Mouse (Mus musculus) liver, embryonic 16.5 days (tissue): ENCODE results near the gene Mical2. TPM values are rescaled to one million over a fixed set of nuclear protein-coding genes. Genes with fewer than 3 reads are reported as not detected.

Source experiments
- ATAC-seq: fragments of 200-750 bp; cut with Nextera tagmentation; 2 replicates; pipeline ENCODE4 v1.8.0; 2017; ENCODE audit warnings: low read depth, mild to moderate bottlenecking, moderate number of reproducible peaks, moderate library complexity
- H3K27ac ChIP-seq: fragments of 300-500 bp; sonication (generic); 2 replicates; pipeline ENCODE4 v1.5.1; 2014; ENCODE audit warnings: mild to moderate bottlenecking, low read length
- H3K27me3 ChIP-seq: fragments of 300-500 bp; sonication (generic); 2 replicates; pipeline ENCODE4 v1.6.1; 2014; ENCODE audit warnings: low read depth, low read length, mixed read lengths; ENCODE audit not compliant: control insufficient read depth, insufficient read depth
- H3K36me3 ChIP-seq: fragments of 300-500 bp; sonication (generic); 2 replicates; pipeline ENCODE4 v1.6.1; 2014; ENCODE audit warnings: mild to moderate bottlenecking; ENCODE audit not compliant: control insufficient read depth, insufficient read depth
- H3K4me1 ChIP-seq: fragments of 300-500 bp; sonication (generic); 2 replicates; pipeline ENCODE4 v1.6.1; 2014; ENCODE audit warnings: low read depth, low read length, mixed read lengths; ENCODE audit not compliant: control insufficient read depth
- H3K4me2 ChIP-seq: fragments of 300-500 bp; sonication (generic); 2 replicates; pipeline ENCODE4 v1.6.1; 2014; ENCODE audit warnings: low read depth, low read length, mixed read lengths
- H3K4me3 ChIP-seq: fragments of 300-500 bp; sonication (generic); 2 replicates; pipeline ENCODE4 v1.5.1; 2014; ENCODE audit warnings: low read depth, mild to moderate bottlenecking, low read length
- H3K9ac ChIP-seq: fragments of 300-500 bp; sonication (generic); 2 replicates; pipeline ENCODE4 v1.6.1; 2014; ENCODE audit warnings: low read depth, low read length
- H3K9me3 ChIP-seq: fragments of 300-500 bp; sonication (generic); replicated peaks from 2 replicates; pipeline ENCODE4 v1.6.1; 2016; ENCODE audit warnings: low read length; ENCODE audit not compliant: control insufficient read depth
- WGBS: fragments of 180-500 bp; shearing (Covaris S2); extraction: QIAGEN DNeasy Blood & Tissue Kit; methylation state at CpG from one replicate; pipeline ENCODE4 v1.1.7; 2014; ENCODE audit not compliant: insufficient replicate concordance; 5-methylcytosine and 5-hydroxymethylcytosine counted together
- polyA plus RNA-seq: library from polyadenylated mRNA; unstranded; fragments of >200 nt; fragmentation: Nextera tagmentation; extraction: Ambion mirVana; gene quantifications from 2 replicates; pipeline ENCODE4 v1.2.1, GENCODE M21; 2015

The Mical2 gene
- polyA plus RNA-seq, 1 experiment from 2014 or later = 1.9 TPM

DNA sequence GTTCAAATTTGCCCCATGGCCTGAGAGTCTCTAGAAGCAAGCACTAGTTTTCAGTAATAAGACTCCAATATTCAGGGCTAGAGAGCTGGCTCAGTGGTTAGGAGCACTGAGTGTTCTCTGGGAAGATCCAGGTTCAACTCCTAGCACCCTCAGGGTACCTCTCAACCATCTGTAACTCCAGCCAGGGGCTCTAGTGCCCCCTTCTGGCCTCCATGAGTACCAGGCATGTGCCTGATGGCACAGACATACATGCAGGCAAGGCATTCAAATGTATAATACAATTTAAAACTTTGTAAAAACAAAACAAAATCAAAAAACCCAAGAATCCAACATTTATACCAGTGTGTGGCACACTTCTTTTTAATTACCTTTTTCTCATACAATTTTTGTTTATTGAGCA is 75.4 kb downstream of the Mical2 start:
- Histone ChIP-seq H3K4me1 (no peaks in the 10 kb centered on the region; the same call in none of the 2 replicates), H3K4me3 (no peak overlapping the region), H3K36me3 (no peaks in the 10 kb centered on the region), H3K9ac (no peak overlapping the region), H3K4me2 (no peak overlapping the region), H3K27me3 (no peaks in the 10 kb centered on the region), H3K27ac (no peak overlapping the region), H3K9me3 (no peaks in the 10 kb centered on the region)
- ATAC-seq = no peak

DNA sequence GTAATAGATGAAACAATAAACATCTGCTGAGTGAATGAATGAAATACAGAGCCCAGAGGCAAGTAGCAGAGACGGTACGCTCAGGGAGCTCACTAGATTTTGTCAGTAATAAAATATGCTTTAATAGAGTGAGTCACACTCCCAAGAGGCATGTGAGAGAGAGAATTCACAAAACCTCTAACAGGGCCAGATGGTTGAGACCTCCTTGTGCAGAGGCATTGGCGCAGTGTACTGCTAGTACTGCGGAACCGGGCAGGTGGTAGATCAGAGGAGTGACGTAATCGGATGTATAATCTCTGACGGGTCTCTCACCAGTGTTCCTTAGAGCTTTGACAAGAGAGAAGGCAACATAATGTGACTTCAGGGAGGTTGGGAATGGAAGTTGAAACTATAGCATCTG is 78.7 kb downstream of the Mical2 start:
- H3K4me2 ChIP-seq = no peak overlapping the region
- no peak overlapping the region for H3K4me3 ChIP-seq
- no peak for ATAC-seq
- H3K4me1 ChIP-seq = no peaks in the 10 kb centered on the region; the same call in none of the 2 replicates
- H3K9ac ChIP-seq = no peak overlapping the region
- H3K9me3 ChIP-seq = no peaks in the 10 kb centered on the region
- H3K27me3 ChIP-seq = no peaks in the 10 kb centered on the region
- no peak overlapping the region for H3K27ac ChIP-seq
- 79% methylated on average over 8 of the region's 8 CpGs for WGBS
- H3K36me3 ChIP-seq = no peaks in the 10 kb centered on the region

DNA sequence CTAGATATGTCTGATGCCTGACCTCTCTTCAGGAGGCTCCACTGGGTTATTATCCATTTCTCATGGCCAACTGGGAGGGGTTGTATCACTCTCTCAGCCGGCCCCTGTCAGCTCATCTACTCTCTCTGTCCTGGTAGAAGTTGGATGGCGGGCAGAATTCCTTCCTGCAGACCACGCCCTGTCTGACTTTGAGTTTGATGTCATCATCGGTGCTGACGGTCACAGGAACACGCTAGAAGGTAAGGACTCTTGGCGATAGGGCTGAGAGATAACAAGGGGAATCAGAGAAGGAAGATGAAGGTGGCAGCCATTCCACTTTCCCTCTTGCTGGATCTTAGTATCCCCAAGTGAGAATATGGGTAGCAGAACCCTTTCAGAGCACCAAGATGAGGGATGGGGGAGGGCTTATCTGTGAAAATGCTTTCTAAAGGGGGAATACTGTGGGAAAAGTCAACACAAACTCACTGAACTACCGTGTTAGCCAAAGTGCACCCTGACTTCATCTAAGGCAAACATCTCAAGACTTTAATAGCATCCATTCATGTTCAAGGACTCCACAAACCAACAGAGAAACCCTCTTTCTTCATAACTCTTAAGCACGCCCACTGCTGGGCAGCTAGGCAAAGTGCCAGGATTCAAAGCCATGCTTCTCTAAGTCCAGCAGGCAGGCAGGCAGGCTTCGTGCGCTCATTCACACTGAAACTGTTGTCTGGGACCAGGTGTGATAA is 83.8 kb downstream of the Mical2 start:
- Histone ChIP-seq H3K9me3 (no peaks in the 10 kb centered on the region), H3K27me3 (no peaks in the 10 kb centered on the region), H3K4me2 (no peak overlapping the region), H3K4me1 (no peaks in the 10 kb centered on the region), H3K9ac (no peak overlapping the region), H3K27ac (no peak overlapping the region), H3K4me3 (no peak overlapping the region), H3K36me3 (no peaks in the 10 kb centered on the region)
- ATAC-seq = no peak
- 69% methylated on average over 11 of the region's 11 CpGs for WGBS

DNA sequence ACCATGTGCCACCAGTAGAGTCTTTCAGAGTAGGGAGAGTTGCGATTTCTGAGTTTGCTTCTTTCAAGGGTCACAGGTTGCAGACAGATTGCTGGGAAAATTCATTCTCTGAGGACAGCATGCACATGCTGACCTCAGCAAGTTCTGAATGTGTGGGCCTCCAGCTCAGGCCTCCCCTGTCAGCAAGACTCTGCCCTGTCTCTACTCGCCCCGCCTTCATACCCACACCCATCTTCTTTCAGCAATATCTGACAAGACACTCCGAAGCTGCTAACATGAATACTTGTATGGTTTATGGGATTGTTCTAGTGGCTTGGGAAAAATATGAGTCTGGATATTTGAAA is 84.3 kb downstream of the Mical2 start:
- Histone ChIP-seq H3K27ac (no peak overlapping the region), H3K9me3 (no peaks in the 10 kb centered on the region), H3K4me3 (no peak overlapping the region), H3K4me2 (no peak overlapping the region), H3K9ac (no peak overlapping the region), H3K36me3 (no peaks in the 10 kb centered on the region), H3K4me1 (no peaks in the 10 kb centered on the region), H3K27me3 (no peaks in the 10 kb centered on the region)
- 61% methylated on average over 4 of the region's 4 CpGs for WGBS
- no peak for ATAC-seq

DNA sequence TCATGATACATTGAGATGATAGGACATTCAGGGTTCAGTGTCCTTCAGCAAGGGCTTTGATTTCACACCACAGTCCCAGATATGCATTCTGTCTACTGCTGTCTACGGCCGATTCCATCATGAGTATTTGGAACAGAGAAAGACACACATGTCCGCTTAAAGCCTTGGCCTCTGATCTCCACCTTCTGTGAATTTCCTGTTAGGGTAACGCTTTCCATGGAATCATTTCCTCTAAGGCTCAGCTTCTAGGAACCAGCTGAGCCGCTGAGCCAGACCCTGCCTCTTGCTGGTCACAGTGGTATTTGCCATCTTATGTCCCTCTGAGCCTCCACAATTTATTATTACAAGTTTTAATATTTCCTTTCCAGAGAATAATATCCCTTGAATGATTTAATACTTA is 87.6 kb downstream of the Mical2 start:
- H3K4me1 ChIP-seq = no peaks in the 10 kb centered on the region
- H3K27me3 ChIP-seq = no peaks in the 10 kb centered on the region
- H3K36me3 ChIP-seq = no peaks in the 10 kb centered on the region
- H3K4me2 ChIP-seq = no peak overlapping the region
- ATAC-seq = no peak
- H3K9me3 ChIP-seq = no peaks in the 10 kb centered on the region
- no peak overlapping the region for H3K9ac ChIP-seq
- no peak overlapping the region for H3K27ac ChIP-seq
- no peak overlapping the region for H3K4me3 ChIP-seq
- 67% methylated on average over 5 of the region's 5 CpGs for WGBS

DNA sequence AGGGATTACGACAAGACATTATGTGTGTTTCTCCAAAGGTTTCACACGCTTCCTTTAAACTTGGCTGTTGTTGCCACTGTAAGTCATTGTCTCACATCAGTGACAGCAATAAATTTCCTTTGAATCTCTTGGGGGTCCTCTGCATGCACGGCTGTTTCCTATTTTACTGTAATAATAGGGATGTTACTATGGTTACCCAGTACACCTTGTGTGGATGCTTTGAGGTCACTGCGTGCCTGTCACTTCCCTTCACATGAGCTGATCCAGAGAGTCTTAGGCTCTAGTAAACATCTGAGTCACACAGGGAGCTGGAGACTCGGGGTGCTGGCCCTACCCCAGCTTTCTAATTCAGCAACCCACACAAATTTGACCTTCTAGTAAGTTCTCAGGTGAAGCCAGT is 88.0 kb downstream of the Mical2 start:
- ATAC-seq = no peak
- Histone ChIP-seq H3K9ac (no peak overlapping the region), H3K36me3 (no peaks in the 10 kb centered on the region), H3K27me3 (no peaks in the 10 kb centered on the region), H3K4me3 (no peak overlapping the region), H3K27ac (no peak overlapping the region), H3K4me1 (no peaks in the 10 kb centered on the region), H3K9me3 (no peaks in the 10 kb centered on the region), H3K4me2 (no peak overlapping the region)
- 54% methylated on average over 5 of the region's 5 CpGs for WGBS

DNA sequence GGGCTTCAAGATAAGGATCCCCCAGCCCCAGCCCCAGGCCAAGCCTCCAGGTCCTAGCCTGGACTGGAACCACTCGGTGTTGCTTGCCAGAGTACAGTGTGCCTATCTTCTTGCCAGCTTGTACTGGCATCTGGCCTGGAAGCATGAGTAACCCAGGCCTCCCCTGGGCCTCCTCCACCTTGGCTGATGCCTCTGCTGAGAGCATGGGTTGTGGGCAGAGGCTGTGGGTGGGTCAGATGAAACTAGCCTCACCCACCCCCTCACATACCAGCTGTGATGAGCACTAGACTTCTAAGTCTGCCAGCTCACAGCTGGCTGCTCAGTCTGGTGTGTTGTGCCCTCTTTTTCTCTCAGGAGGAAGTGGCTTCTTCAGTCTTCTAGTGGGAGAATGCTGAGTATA is 90.6 kb downstream of the Mical2 start:
- Histone ChIP-seq H3K9me3 (no peaks in the 10 kb centered on the region), H3K27ac (no peak overlapping the region), H3K36me3 (no peaks in the 10 kb centered on the region), H3K9ac (no peak overlapping the region), H3K4me1 (no peaks in the 10 kb centered on the region), H3K4me3 (no peak overlapping the region), H3K27me3 (no peaks in the 10 kb centered on the region), H3K4me2 (no peak overlapping the region)
- ATAC-seq = no peak
- 67% methylated on average over 1 of the region's 1 CpGs for WGBS

DNA sequence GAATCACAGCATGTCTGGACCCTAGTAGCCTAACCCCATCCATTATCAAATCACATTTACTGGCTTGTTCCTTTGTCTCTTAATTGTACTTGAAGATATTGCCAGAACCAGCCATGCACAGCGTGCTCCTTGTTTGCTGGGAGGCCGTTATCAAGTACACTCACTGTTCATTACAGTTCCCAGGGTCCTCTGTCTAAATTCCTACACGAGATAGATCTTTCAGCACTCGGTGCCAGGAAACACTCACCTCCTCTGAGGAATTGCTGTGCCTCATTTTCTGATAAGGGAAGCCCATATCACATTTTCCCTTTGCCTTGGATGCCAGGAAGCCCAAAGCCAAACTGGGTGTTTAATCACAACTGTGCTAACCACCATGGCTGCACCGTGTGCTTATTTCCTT is 91.8 kb downstream of the Mical2 start:
- no peaks in the 10 kb centered on the region for H3K9me3 ChIP-seq
- no peak for ATAC-seq
- no peaks in the 10 kb centered on the region for H3K4me1 ChIP-seq
- H3K4me3 ChIP-seq = no peak overlapping the region
- WGBS = 42% methylated on average over 5 of the region's 5 CpGs
- H3K9ac ChIP-seq = no peak overlapping the region
- no peak overlapping the region for H3K27ac ChIP-seq
- H3K4me2 ChIP-seq = no peak overlapping the region
- no peaks in the 10 kb centered on the region for H3K27me3 ChIP-seq
- no peaks in the 10 kb centered on the region for H3K36me3 ChIP-seq

DNA sequence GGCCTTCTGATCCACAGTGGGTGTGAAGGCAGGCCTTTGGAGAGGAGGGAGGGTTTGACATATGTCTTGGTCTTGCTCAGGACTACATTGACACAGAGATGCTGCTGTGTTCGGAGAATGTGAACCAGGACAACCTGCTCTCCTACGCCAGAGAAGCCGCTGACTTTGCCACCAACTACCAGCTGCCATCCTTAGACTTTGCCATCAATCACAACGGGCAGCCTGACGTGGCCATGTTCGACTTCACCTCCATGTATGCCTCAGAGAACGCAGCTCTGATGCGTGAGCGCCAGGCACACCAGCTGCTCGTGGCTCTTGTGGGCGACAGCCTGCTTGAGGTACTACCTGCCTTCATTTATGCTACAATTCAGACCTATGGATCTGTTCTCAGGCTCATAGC is 92.7 kb downstream of the Mical2 start:
- ATAC-seq = no peak
- Histone ChIP-seq H3K4me1 (no peaks in the 10 kb centered on the region), H3K27ac (no peak overlapping the region), H3K9ac (no peak overlapping the region), H3K27me3 (no peaks in the 10 kb centered on the region), H3K4me2 (no peak overlapping the region), H3K9me3 (no peaks in the 10 kb centered on the region), H3K4me3 (no peak overlapping the region), H3K36me3 (no peaks in the 10 kb centered on the region)
- 68% methylated on average over 11 of the region's 11 CpGs for WGBS
